Mouse (Mus musculus): Measurements from ENCODE around the gene Wwc1. TPM values are rescaled to one million over a fixed set of nuclear protein-coding genes. Genes with fewer than 3 reads are reported as not detected.
A peak's percentile ranks its signal among the peaks of the same experiment; 100 is the strongest.
"Not testable (repeated sequence)": the region's sequence is repeated elsewhere in the genome, so short reads cannot be mapped to it uniquely, and the experiment has no call there.

Gene Wwc1
- total RNA-seq, 1 experiment = 30.4 TPM

- no peaks in the 10 kb centered on the region for H3K9me3 ChIP-seq (ENCODE audit: control insufficient read depth, insufficient read depth, low read depth, low read length)
- no peak overlapping the region for H3K4me3 ChIP-seq (ENCODE audit: insufficient read depth in 1 of 2, low read depth in 1 of 2, low read length in 2 of 2, poor library complexity in 1 of 2, severe bottlenecking in 1 of 2)
- in situ Hi-C loops (cut with MboI; ENCODE audit: low sequenced_read_pairs in 2 of 2, unreplicated experiment in 2 of 2) = loop anchor here (10.0 kb wide), 2 partner anchors 141 to 151 kb away; no protein-coding TSS in a partner anchor
- no peak for DNase-seq (ENCODE audit: low read depth, low spot score)
- TF ChIP-seq ZC3H11A (IDR thresholded peaks at IDR 0.05; ENCODE audit: borderline replicate concordance, low read depth, low read length) (no peak), ZNF384 (IDR thresholded peaks at IDR 0.05; ENCODE audit: low read depth, low read length) (no peak), MAFK (IDR thresholded peaks at IDR 0.05; ENCODE audit: insufficient read depth, low read depth, low read length) (no peak), HCFC1 (IDR thresholded peaks at IDR 0.05; ENCODE audit: borderline replicate concordance, insufficient read depth, low read length) (no peak), CHD2 (IDR thresholded peaks at IDR 0.05; ENCODE audit: low read depth, low read length) (no peak)
- peaks cover 18% of the 10 kb centered on the region; the same call in 1 of the 2 replicates for H3K36me3 ChIP-seq (ENCODE audit: control insufficient read depth, insufficient read depth, low read length, poor library complexity, severe bottlenecking)
- H3K27ac ChIP-seq (ENCODE audit: insufficient read depth, low read depth, low read length, poor library complexity, severe bottlenecking) = no peak overlapping the region
- H3K9ac ChIP-seq (ENCODE audit: insufficient read depth, low read depth, low read length, poor library complexity, severe bottlenecking) = no peak overlapping the region
- no peaks in the 10 kb centered on the region for H3K4me1 ChIP-seq (ENCODE audit: control insufficient read depth in 2 of 2, insufficient read depth in 2 of 2, low read length in 2 of 2, poor library complexity in 1 of 2)
These were observed 126.7 kb downstream of the Wwc1 start for GRCm38 (mm10) chr11:35853651-35854050.

DNA sequence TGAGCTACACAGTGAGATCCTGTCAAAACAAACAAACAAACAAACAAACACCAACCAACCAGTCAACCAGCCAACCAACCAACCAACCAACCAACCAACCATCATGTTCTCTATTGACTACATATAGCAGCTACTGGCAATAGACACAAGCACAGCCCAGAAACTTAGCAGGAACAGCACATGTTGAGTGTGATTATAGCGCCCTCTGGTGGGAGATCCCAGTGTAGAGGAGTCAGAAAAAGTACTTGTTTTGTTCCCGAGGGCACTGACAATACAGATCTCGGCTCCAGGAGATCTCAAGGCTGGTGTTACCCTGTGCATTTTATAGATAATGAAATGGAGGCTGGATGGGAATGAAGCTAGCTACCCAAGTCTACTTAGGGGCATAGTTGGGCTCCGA, 127.6 kb downstream of the Wwc1 start:
- Histone ChIP-seq H3K4me3 (ENCODE audit: insufficient read depth in 1 of 2, low read depth in 1 of 2, low read length in 2 of 2, poor library complexity in 1 of 2, severe bottlenecking in 1 of 2) (no peak overlapping the region), H3K9me3 (ENCODE audit: control insufficient read depth, insufficient read depth, low read depth, low read length) (no peaks in the 10 kb centered on the region), H3K27ac (ENCODE audit: insufficient read depth, low read depth, low read length, poor library complexity, severe bottlenecking) (no peak overlapping the region), H3K9ac (ENCODE audit: insufficient read depth, low read depth, low read length, poor library complexity, severe bottlenecking) (no peak overlapping the region), H3K36me3 (ENCODE audit: control insufficient read depth, insufficient read depth, low read length, poor library complexity, severe bottlenecking) (peaks cover 19% of the 10 kb centered on the region; the same call in 1 of the 2 replicates), H3K4me1 (ENCODE audit: control insufficient read depth in 2 of 2, insufficient read depth in 2 of 2, low read length in 2 of 2, poor library complexity in 1 of 2) (no peaks in the 10 kb centered on the region)
- no peak for TF ChIP-seq MAFK (IDR thresholded peaks at IDR 0.05; ENCODE audit: insufficient read depth, low read depth, low read length)
- peak; percentile 83 for DNase-seq (ENCODE audit: low read depth, low spot score)
- in situ Hi-C loops (cut with MboI; ENCODE audit: low sequenced_read_pairs in 2 of 2, unreplicated experiment in 2 of 2) = loop anchor here (10.0 kb wide), 2 partner anchors 142 to 152 kb away; no protein-coding TSS in a partner anchor

DNA sequence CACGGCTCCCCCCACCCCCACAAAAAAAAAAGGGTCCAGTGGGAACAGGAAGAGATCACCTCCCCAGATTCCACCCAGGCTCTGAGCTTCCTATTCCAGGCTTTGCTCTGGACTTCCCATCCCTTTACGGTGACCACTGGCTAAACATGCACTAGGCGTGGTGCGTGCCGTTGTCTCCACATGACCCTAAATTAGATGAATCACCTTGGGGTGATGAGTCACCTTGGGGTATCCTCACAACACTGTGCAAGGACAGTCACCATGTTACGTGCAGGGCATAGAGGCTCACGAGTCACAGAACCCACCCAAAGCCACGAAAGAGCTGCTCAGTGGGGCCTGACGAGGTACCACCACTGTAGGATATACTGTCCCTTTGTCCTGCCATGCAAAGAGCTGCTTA, 136.0 kb downstream of the Wwc1 start:
- no peak overlapping the region for H3K27ac ChIP-seq (ENCODE audit: insufficient read depth, low read depth, low read length, poor library complexity, severe bottlenecking)
- DNase-seq (ENCODE audit: low read depth, low spot score) = no peak
- no peak overlapping the region for H3K4me3 ChIP-seq (ENCODE audit: insufficient read depth in 1 of 2, low read depth in 1 of 2, low read length in 2 of 2, poor library complexity in 1 of 2, severe bottlenecking in 1 of 2)
- in situ Hi-C loops (cut with MboI; ENCODE audit: low sequenced_read_pairs in 2 of 2, unreplicated experiment in 2 of 2) = no loop called here
- H3K36me3 ChIP-seq (ENCODE audit: control insufficient read depth, insufficient read depth, low read length, poor library complexity, severe bottlenecking) = peaks cover 14% of the 10 kb centered on the region; the same call in 1 of the 2 replicates
- peaks cover 0 to 11% of the 10 kb centered on the region in 2 experiments; a peak in 3 of 4 replicates for H3K4me1 ChIP-seq (ENCODE audit: control insufficient read depth in 2 of 2, insufficient read depth in 2 of 2, low read length in 2 of 2, poor library complexity in 1 of 2)
- H3K9ac ChIP-seq (ENCODE audit: insufficient read depth, low read depth, low read length, poor library complexity, severe bottlenecking) = no peak overlapping the region
- TF ChIP-seq ZNF384 (IDR thresholded peaks at IDR 0.05; ENCODE audit: low read depth, low read length) = no peak
- no peak for TF ChIP-seq CHD2 (IDR thresholded peaks at IDR 0.05; ENCODE audit: low read depth, low read length)
- no peaks in the 10 kb centered on the region for H3K9me3 ChIP-seq (ENCODE audit: control insufficient read depth, insufficient read depth, low read depth, low read length)

DNA sequence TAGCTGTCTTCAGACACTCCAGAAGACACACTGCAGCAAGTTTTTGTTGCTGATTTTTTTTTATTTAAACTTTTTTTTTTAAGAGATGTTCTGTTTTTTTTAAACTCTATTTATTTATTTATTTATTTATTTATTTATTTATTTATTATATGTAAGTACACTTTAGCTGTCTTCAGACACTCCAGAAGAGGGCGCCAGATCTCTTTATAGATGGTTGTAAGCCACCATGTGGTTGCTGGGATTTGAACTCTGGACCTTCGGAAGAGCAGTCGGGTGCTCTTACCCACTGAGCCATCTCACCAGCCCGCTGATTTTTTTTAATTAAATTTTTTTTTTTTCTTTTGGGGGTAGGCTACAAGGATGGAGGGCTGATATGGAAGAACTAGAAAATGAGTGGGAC, 137.8 kb downstream of the Wwc1 start:
- H3K27ac ChIP-seq (ENCODE audit: insufficient read depth, low read depth, low read length, poor library complexity, severe bottlenecking); DNase-seq (ENCODE audit: low read depth, low spot score); H3K9ac ChIP-seq (ENCODE audit: insufficient read depth, low read depth, low read length, poor library complexity, severe bottlenecking); H3K4me3 ChIP-seq (ENCODE audit: insufficient read depth in 1 of 2, low read depth in 1 of 2, low read length in 2 of 2, poor library complexity in 1 of 2, severe bottlenecking in 1 of 2); H3K9me3 ChIP-seq (ENCODE audit: control insufficient read depth, insufficient read depth, low read depth, low read length); in situ Hi-C loops (cut with MboI; ENCODE audit: low sequenced_read_pairs in 2 of 2, unreplicated experiment in 2 of 2): not testable (repeated sequence)
- Histone ChIP-seq H3K36me3 (ENCODE audit: control insufficient read depth, insufficient read depth, low read length, poor library complexity, severe bottlenecking) (peaks cover 19% of the 10 kb centered on the region; the same call in 1 of the 2 replicates), H3K4me1 (ENCODE audit: control insufficient read depth in 2 of 2, insufficient read depth in 2 of 2, low read length in 2 of 2, poor library complexity in 1 of 2) (peaks cover 0 to 13% of the 10 kb centered on the region in 2 experiments; a peak in 3 of 4 replicates)

GRCm38 (mm10) chr11:35841738-35842325, 138.5 kb downstream of the Wwc1 start:
- Histone ChIP-seq H3K9me3 (ENCODE audit: control insufficient read depth, insufficient read depth, low read depth, low read length) (no peaks in the 10 kb centered on the region), H3K27ac (ENCODE audit: insufficient read depth, low read depth, low read length, poor library complexity, severe bottlenecking) (peak overlapping the region; percentile 54), H3K4me3 (ENCODE audit: insufficient read depth in 1 of 2, low read depth in 1 of 2, low read length in 2 of 2, poor library complexity in 1 of 2, severe bottlenecking in 1 of 2) (peak overlapping the region; percentile 27 to 41; a peak in 2 of 4 replicates), H3K9ac (ENCODE audit: insufficient read depth, low read depth, low read length, poor library complexity, severe bottlenecking) (peak overlapping the region; percentile 13), H3K4me1 (ENCODE audit: control insufficient read depth in 2 of 2, insufficient read depth in 2 of 2, low read length in 2 of 2, poor library complexity in 1 of 2) (peaks cover 0 to 13% of the 10 kb centered on the region in 2 experiments; a peak in 3 of 4 replicates), H3K36me3 (ENCODE audit: control insufficient read depth, insufficient read depth, low read length, poor library complexity, severe bottlenecking) (peaks cover 19% of the 10 kb centered on the region; the same call in 1 of the 2 replicates)
- in situ Hi-C loops (cut with MboI; ENCODE audit: low sequenced_read_pairs in 2 of 2, unreplicated experiment in 2 of 2) = no loop called here
- DNase-seq (ENCODE audit: low read depth, low spot score) = no peak
- no peak for TF ChIP-seq HCFC1 (IDR thresholded peaks at IDR 0.05; ENCODE audit: borderline replicate concordance, insufficient read depth, low read length)
- no peak for TF ChIP-seq CHD2 (IDR thresholded peaks at IDR 0.05; ENCODE audit: low read depth, low read length)
- no peak for TF ChIP-seq ZNF384 (IDR thresholded peaks at IDR 0.05; ENCODE audit: low read depth, low read length)
- no peak for TF ChIP-seq MAFK (IDR thresholded peaks at IDR 0.05; ENCODE audit: insufficient read depth, low read depth, low read length)
- TF ChIP-seq ZC3H11A (IDR thresholded peaks at IDR 0.05; ENCODE audit: borderline replicate concordance, low read depth, low read length) = no peak

DNA sequence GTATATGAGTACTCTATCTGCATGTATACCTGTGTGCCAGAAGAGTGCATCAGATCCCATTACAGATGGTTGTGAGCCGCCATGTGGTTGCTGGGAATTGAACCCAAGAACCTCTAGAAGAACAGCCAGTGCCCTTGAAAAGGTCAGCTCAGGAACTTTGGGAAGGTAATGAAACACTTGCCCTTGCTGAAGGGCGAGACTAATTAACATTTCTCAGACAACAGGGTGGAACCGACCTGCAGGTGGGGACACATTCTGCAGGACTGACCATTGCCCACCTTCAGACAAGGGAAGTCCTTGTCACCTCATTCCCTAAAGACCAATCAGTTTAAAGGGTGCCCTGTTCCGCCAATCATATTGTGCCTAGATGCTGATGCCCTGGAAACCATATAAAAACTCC, 139.5 kb downstream of the Wwc1 start:
- H3K9ac ChIP-seq (ENCODE audit: insufficient read depth, low read depth, low read length, poor library complexity, severe bottlenecking); DNase-seq (ENCODE audit: low read depth, low spot score); H3K4me3 ChIP-seq (ENCODE audit: insufficient read depth in 1 of 2, low read depth in 1 of 2, low read length in 2 of 2, poor library complexity in 1 of 2, severe bottlenecking in 1 of 2); H3K9me3 ChIP-seq (ENCODE audit: control insufficient read depth, insufficient read depth, low read depth, low read length); in situ Hi-C loops (cut with MboI; ENCODE audit: low sequenced_read_pairs in 2 of 2, unreplicated experiment in 2 of 2): not testable (repeated sequence)
- H3K4me1 ChIP-seq (ENCODE audit: control insufficient read depth in 2 of 2, insufficient read depth in 2 of 2, low read length in 2 of 2, poor library complexity in 1 of 2) = peaks cover 0 to 13% of the 10 kb centered on the region in 2 experiments; a peak in 3 of 4 replicates
- peak overlapping the region; percentile 48 for H3K27ac ChIP-seq (ENCODE audit: insufficient read depth, low read depth, low read length, poor library complexity, severe bottlenecking)
- H3K36me3 ChIP-seq (ENCODE audit: control insufficient read depth, insufficient read depth, low read length, poor library complexity, severe bottlenecking) = peaks cover 16% of the 10 kb centered on the region; the same call in 1 of the 2 replicates

All from ES-E14 (cell line).